Mouse (Mus musculus): Measurements from ENCODE around the gene Il6st. TPM values are rescaled to one million over a fixed set of nuclear protein-coding genes. Genes with fewer than 3 reads are reported as not detected.

The Il6st gene
- total RNA-seq, 2 experiments from 2014 or later: 67.3 to 80.3 TPM

- no peak for DNase-seq
Observed at GRCm38 (mm10) chr13:112533556-112533955, 69.7 kb downstream of the Il6st start.

GRCm38 (mm10) chr13:112536611-112537010, 72.7 kb downstream of the Il6st start:
- no peak for DNase-seq

DNA sequence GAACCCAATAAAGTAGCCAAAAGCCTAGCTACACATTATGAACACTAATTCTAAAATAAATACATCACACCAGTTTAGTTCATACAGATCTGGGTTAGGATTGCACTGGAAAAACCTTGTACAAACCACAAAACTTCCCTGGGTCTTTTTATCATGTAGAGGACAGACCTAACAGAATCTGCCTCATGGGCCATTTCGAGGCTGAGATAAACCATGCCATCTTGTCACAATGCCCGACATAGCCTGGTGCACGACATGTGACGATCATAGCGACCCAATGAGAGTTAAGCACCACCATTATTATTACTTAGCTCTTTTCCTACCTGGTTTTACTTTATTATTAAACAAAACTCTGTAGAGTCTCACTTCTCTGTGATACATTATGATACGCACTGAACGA, 73.2 kb downstream of the Il6st start:
- no peak for DNase-seq

- DNase-seq: no peak
Observed at GRCm38 (mm10) chr13:112540616-112541015, 76.7 kb downstream of the Il6st start.

DNA sequence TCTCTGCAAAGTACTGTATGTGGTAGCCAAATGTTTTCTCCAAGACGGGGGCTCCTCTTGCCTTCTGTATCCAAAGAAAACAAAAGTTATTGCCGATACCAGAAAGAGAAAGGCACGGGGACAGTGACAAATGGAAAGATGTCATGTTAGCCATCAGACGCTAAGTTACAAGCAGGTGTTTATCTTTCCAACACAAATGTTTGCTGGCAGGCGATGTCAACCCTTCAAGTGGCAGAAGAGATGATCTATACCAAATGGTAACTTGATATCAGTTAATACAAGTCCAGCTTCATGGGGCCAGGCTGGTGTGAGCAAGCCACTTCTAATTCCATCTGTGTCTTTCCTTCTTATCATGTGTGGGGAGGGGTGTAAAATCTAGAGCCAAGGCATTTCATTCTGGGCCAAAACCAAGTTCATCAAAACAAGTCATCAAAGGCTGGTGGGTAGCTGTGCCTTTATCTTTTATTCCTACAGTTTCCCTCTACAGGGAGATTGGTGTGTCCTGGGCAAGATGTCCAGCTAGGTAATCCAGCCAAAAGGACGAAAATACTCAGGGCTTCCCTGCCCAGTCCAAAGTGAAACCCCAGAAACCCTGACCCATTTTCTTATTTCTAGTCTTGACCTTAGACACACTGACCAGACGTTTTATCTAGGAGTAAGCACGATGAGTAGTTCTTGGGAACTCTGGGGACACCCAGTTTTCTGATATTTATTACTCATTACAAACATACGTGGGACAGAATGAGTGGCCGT, 77.5 kb downstream of the Il6st start:
- DNase-seq: no peak

DNA sequence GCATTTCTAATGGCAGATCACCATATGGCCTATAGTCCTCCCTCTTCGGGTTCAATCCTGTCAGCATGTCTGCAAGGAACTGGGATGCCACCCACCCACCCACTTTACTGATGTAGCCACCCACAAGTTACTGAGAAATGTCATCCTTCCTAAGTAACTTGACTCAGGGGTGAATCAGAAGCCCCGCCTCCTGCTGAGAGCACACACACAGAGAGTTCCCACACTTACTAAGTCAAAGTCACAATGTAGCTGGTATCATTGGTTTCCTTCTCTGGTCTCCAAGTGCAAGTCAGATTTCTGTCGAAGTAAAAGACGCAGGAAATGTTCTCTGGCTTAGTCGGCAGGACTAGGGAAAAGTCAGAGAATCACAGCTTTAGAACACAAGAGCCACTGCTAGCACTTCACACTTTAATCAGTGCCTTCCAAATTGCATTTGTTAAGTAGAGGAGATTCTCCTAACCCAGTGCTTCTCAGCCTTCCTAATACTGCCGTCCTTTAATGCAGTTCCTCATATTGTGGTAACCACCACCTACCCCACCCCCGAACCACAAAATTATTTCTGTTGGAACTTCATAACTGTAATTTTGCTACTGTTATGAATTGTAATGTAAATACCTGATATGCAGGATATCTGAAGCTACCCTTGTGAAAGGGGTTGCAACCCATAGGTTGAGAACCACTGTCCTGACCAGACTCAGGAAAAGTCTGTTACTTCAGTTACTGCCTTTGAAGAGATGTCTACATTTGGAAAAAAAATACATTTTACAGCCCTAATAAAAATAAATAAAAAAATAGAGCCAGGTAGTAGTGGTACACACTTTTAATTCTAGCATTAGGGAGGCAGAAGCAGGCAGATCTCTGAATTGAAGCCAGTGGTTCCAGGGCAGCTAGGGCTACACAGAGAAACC, 88.0 kb downstream of the Il6st start:
- DNase-seq: no peak

GRCm38 (mm10) chr13:112553304-112553703, 89.4 kb downstream of the Il6st start:
- no peak for DNase-seq

- no peak for DNase-seq
Observed at GRCm38 (mm10) chr13:112556501-112556900, 92.6 kb downstream of the Il6st start.

Other genes with a start within 250 kb of the Il6st start
- 1 to 10 TPM; 3.3 to 3.5 TPM for gene Ankrd55, start 175.6 kb upstream of the Il6st start, total RNA-seq (2021)
- gene Il31ra, start 130.3 kb downstream of the Il6st start, total RNA-seq (2021): under 1 TPM in 1 of 2 experiments, not detected in 1; 0.18 TPM
- 1 to 10 TPM; 2.1 to 3.1 TPM for gene Ddx4, start 188.4 kb downstream of the Il6st start, total RNA-seq (2021)
- gene Slc38a9, start 196.7 kb downstream of the Il6st start, total RNA-seq (2021): 10 to 100 TPM; 28.6 to 32.5 TPM